Mouse (Mus musculus): ENCODE measurements at regions not wholly inside any gene's neighbourhood (a gene's known extent, or its start where the extent isn't known, plus 50 kb on each side); places are given as distances from the start of the nearest gene placed in this dataset.

GRCm38 (mm10) chr16:29913357-29914010 is 150.7 kb upstream of the Hes1 start:
- TF ChIP-seq CTCF (IDR thresholded peaks at IDR 0.05; ENCODE audit: control insufficient read depth, insufficient read depth, low read length) = no peak
- no peak for TF ChIP-seq POLR2A (IDR thresholded peaks at IDR 0.05; ENCODE audit: borderline replicate concordance, control insufficient read depth, low read depth, low read length)
